Mouse (Mus musculus) stomach, postnatal 0 days (tissue): ENCODE measurements at regions not wholly inside any gene's neighbourhood (a gene's known extent, or its start where the extent isn't known, plus 50 kb on each side); places are given as distances from the start of the nearest gene placed in this dataset.

Experiments used
- ATAC-seq: fragments of 200-750 bp; cut with Nextera tagmentation; 2 replicates; pipeline ENCODE4 v1.8.0; 2017; ENCODE audit not compliant: low FRiP score, low TSS enrichment
- DNase-seq: peaks from one replicate; pipeline ENCODE4 v3.0.0-alpha.2; 2016; ENCODE audit warnings: low spot score
- H3K27ac ChIP-seq: fragments of 300-500 bp; sonication (generic); replicated peaks from 2 replicates; pipeline ENCODE4 v1.5.1; 2014; ENCODE audit warnings: mild to moderate bottlenecking, control low read depth
- H3K27me3 ChIP-seq: fragments of 300-500 bp; sonication (generic); 2 replicates; pipeline ENCODE4 v1.6.1; 2014; ENCODE audit warnings: low read length; ENCODE audit not compliant: control insufficient read depth, insufficient read depth
- H3K36me3 ChIP-seq: fragments of 300-500 bp; sonication (generic); 2 replicates; pipeline ENCODE4 v1.6.1; 2014; ENCODE audit warnings: low read length, mixed read lengths; ENCODE audit not compliant: control insufficient read depth, insufficient read depth
- H3K4me1 ChIP-seq: fragments of 300-500 bp; sonication (generic); replicated peaks from 2 replicates; pipeline ENCODE4 v1.6.1; 2014; ENCODE audit warnings: antibody characterized with exemption; ENCODE audit not compliant: control insufficient read depth, insufficient read depth
- H3K4me2 ChIP-seq: fragments of 300-500 bp; sonication (generic); replicated peaks from 2 replicates; pipeline ENCODE4 v1.6.1; 2014; ENCODE audit warnings: low read depth, mild to moderate bottlenecking, control low read depth, moderate library complexity
- H3K4me3 ChIP-seq: fragments of 300-500 bp; sonication (generic); 2 replicates; pipeline ENCODE4 v1.5.1; 2014; ENCODE audit warnings: low read depth, low read length, control low read depth
- H3K9ac ChIP-seq: fragments of 300-500 bp; sonication (generic); 2 replicates; pipeline ENCODE4 v1.6.1; 2014; ENCODE audit warnings: mild to moderate bottlenecking, low read length, control low read depth, mixed read lengths
- H3K9me3 ChIP-seq: fragments of 300-500 bp; sonication (generic); 2 replicates; pipeline ENCODE4 v1.6.1; 2016; ENCODE audit warnings: low read length; ENCODE audit not compliant: control insufficient read depth
- CTCF ChIP-seq: IDR thresholded peaks from 2 replicates; pipeline ENCODE4 v1.5.1; 2016; ENCODE audit warnings: antibody characterized with exemption, low read depth, mild to moderate bottlenecking, moderate library complexity
- EP300 ChIP-seq: optimal IDR thresholded peaks from 2 replicates; pipeline ENCODE3; 2016; ENCODE audit warnings: antibody characterized with exemption
- WGBS: fragments of 180-500 bp; shearing (Covaris S2); extraction: QIAGEN DNeasy Blood & Tissue Kit; methylation state at CpG from one replicate; pipeline ENCODE4 v1.1.7; 2014; 5-methylcytosine and 5-hydroxymethylcytosine counted together

- Histone ChIP-seq H3K27me3 (no peaks in the 10 kb centered on the region), H3K27ac (no peak overlapping the region), H3K4me3 (no peak overlapping the region), H3K4me1 (no peaks in the 10 kb centered on the region), H3K9ac (no peak overlapping the region), H3K4me2 (no peak overlapping the region), H3K36me3 (no peaks in the 10 kb centered on the region), H3K9me3 (no peaks in the 10 kb centered on the region)
- no peak for DNase-seq
- 67% methylated on average over 2 of the region's 2 CpGs for WGBS
- TF ChIP-seq CTCF (no peak), EP300 (no peak)
- ATAC-seq, result no peak
Measured at GRCm38 (mm10) chr16:85964352-85965210, 63.0 kb upstream of the Adamts5 start.

- DNase-seq, result no peak
- no peak overlapping the region for H3K9ac ChIP-seq
- no peaks in the 10 kb centered on the region for H3K9me3 ChIP-seq
- H3K27ac ChIP-seq, result no peak overlapping the region
- H3K36me3 ChIP-seq, result no peaks in the 10 kb centered on the region
- ATAC-seq, result no peak
- no peak for TF ChIP-seq CTCF
- TF ChIP-seq EP300, result no peak
- WGBS, result 60% methylated on average over 4 of the region's 4 CpGs
- H3K4me1 ChIP-seq, result no peaks in the 10 kb centered on the region
- no peak overlapping the region for H3K4me2 ChIP-seq
- no peaks in the 10 kb centered on the region for H3K27me3 ChIP-seq
- H3K4me3 ChIP-seq, result no peak overlapping the region
Measured at GRCm38 (mm10) chr16:85956006-85956562, 54.5 kb upstream of the Adamts5 start.

GRCm38 (mm10) chr16:85951628-85952027 is 50.0 kb upstream of the Adamts5 start:
- TF ChIP-seq EP300, result no peak
- no peak for TF ChIP-seq CTCF

More at GRCm38 (mm10) chr16:85951628-85952027, 50.0 kb upstream of the Adamts5 start:
- Histone ChIP-seq H3K4me1 (no peaks in the 10 kb centered on the region), H3K9me3 (no peaks in the 10 kb centered on the region), H3K36me3 (no peaks in the 10 kb centered on the region), H3K27me3 (no peaks in the 10 kb centered on the region), H3K9ac (no peak overlapping the region), H3K4me2 (no peak overlapping the region), H3K27ac (no peak overlapping the region), H3K4me3 (no peak overlapping the region)
- ATAC-seq, result no peak
- no peak for DNase-seq
- 84% methylated on average over 4 of the region's 4 CpGs for WGBS
